Mouse (Mus musculus): Measurements from ENCODE around the gene Kcnd1.
A peak's percentile ranks its signal among the peaks of the same experiment; 100 is the strongest.

The Kcnd1 gene

GRCm38 (mm10) chrX:7859191-7859753 lies 37.2 kb downstream of the Kcnd1 start:
- no peak for DNase-seq (ENCODE audit: low read depth, low spot score)

GRCm38 (mm10) chrX:7863181-7863580 lies 41.1 kb downstream of the Kcnd1 start:
- no peak for DNase-seq (ENCODE audit: low read depth, low spot score)

GRCm38 (mm10) chrX:7864551-7864950 lies 42.5 kb downstream of the Kcnd1 start:
- DNase-seq (ENCODE audit: low read depth, low spot score), result no peak

- no peak for DNase-seq (ENCODE audit: low read depth, low spot score)
Observed at GRCm38 (mm10) chrX:7865343-7865742, 43.3 kb downstream of the Kcnd1 start.

- no peak for DNase-seq (ENCODE audit: low read depth, low spot score)
Observed at GRCm38 (mm10) chrX:7865786-7866185, 43.7 kb downstream of the Kcnd1 start.

- no peak for DNase-seq (ENCODE audit: low read depth, low spot score)
Observed at GRCm38 (mm10) chrX:7867141-7867540, 45.1 kb downstream of the Kcnd1 start.

GRCm38 (mm10) chrX:7868506-7868905 lies 46.4 kb downstream of the Kcnd1 start:
- DNase-seq (ENCODE audit: low read depth, low spot score), result no peak

- no peak for DNase-seq (ENCODE audit: low read depth, low spot score)
Observed at GRCm38 (mm10) chrX:7869826-7870225, 47.7 kb downstream of the Kcnd1 start.

- DNase-seq (ENCODE audit: low read depth, low spot score), result peak; percentile 97
Observed at GRCm38 (mm10) chrX:7878007-7878419, 55.9 kb downstream of the Kcnd1 start, which contains the start of gene Pim2. TSS of gene Pim2 (plus strand) at chrX:7878262.

- DNase-seq (ENCODE audit: low read depth, low spot score), result peak; percentile 34
Observed at GRCm38 (mm10) chrX:7878495-7878894, 56.4 kb downstream of the Kcnd1 start.

GRCm38 (mm10) chrX:7879819-7880218 lies 57.7 kb downstream of the Kcnd1 start:
- peak; percentile 95 for DNase-seq (ENCODE audit: low read depth, low spot score)

GRCm38 (mm10) chrX:7883841-7884567 lies 61.9 kb downstream of the Kcnd1 start, which contains the start of gene Slc35a2:
TSS of gene Slc35a2 (plus strand) at chrX:7884028.
- peak; percentile 97 for DNase-seq (ENCODE audit: low read depth, low spot score)
